Mouse (Mus musculus): ENCODE data around the gene Slc25a41. TPM values are rescaled to one million over a fixed set of nuclear protein-coding genes. Genes with fewer than 3 reads are reported as not detected.
"Not testable (repeated sequence)": the region's sequence is repeated elsewhere in the genome, so short reads cannot be mapped to it uniquely, and the experiment has no call there.

Slc25a41 gene
- polyA plus RNA-seq, 1 experiment from 2014 or later, result not detected

GRCm38 (mm10) chr17:57058891-57059485 lies 17.5 kb upstream of the Slc25a41 start, which contains the start of gene Crb3:
Gene Crb3 (plus strand): TSS chr17:57059105.
- Histone ChIP-seq H3K4me2 (ENCODE audit: low read length) (peak within 1 kb of the TSS; percentile 66), H3K27me3 (ENCODE audit: control insufficient read depth, insufficient read depth, low read depth, low read length) (peaks cover 26% of the 10 kb centered on the region), H3K9ac (ENCODE audit: low read depth, low read length) (peak within 1 kb of the TSS; percentile 87), H3K4me1 (ENCODE audit: control insufficient read depth, insufficient read depth, low read length) (peaks cover 25% of the 10 kb centered on the region), H3K4me3 (ENCODE audit: low read depth, low read length) (peak within 1 kb of the TSS; percentile 91), H3K27ac (ENCODE audit: low read length) (peak within 1 kb of the TSS; percentile 85), H3K9me3 (replicated peaks; ENCODE audit: control insufficient read depth, low read length, poor library complexity, severe bottlenecking) (no peaks in the 10 kb centered on the region), H3K36me3 (ENCODE audit: control insufficient read depth, insufficient read depth, low read length) (peaks cover 3% of the 10 kb centered on the region; the same call in 1 of the 2 replicates)
- peak; percentile 2 for ATAC-seq
- 0% methylated on average over 10 of the region's 22 CpGs for WGBS

DNA sequence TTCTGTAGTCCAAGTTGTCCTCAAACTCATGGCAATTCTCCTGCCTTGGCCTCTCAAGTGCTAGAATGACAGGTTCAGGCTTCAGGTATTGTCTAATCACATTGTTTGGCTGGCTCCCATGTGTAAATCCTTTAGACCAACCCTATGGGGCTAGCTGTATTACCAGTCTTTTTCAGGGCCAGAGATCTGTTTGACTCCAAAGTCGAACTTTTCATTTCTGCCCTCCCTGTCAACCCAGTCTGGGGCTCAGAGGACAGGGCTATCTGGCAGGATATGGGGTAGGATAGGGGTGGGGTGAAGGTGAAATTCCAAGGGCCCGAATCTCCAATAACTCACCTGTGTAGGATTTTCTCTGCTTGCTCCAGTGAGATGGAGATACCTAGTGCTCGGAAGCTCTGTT lies 14.8 kb upstream of the Slc25a41 start:
- H3K4me1 ChIP-seq (ENCODE audit: control insufficient read depth, insufficient read depth, low read length), result peaks cover 16% of the 10 kb centered on the region
- no peak for ATAC-seq
- H3K4me3 ChIP-seq (ENCODE audit: low read depth, low read length), result no peak overlapping the region
- peaks cover 3% of the 10 kb centered on the region for H3K27me3 ChIP-seq (ENCODE audit: control insufficient read depth, insufficient read depth, low read depth, low read length)
- H3K9me3 ChIP-seq (replicated peaks; ENCODE audit: control insufficient read depth, low read length, poor library complexity, severe bottlenecking), result no peaks in the 10 kb centered on the region
- no peak overlapping the region for H3K27ac ChIP-seq (ENCODE audit: low read length)
- H3K9ac ChIP-seq (ENCODE audit: low read depth, low read length), result no peak overlapping the region
- peaks cover 19% of the 10 kb centered on the region for H3K36me3 ChIP-seq (ENCODE audit: control insufficient read depth, insufficient read depth, low read length)
- WGBS, result 94% methylated on average over 3 of the region's 3 CpGs
- H3K4me2 ChIP-seq (ENCODE audit: low read length), result no peak overlapping the region

- not testable (repeated sequence) for H3K9ac ChIP-seq (ENCODE audit: low read depth, low read length); H3K4me2 ChIP-seq (ENCODE audit: low read length); H3K27ac ChIP-seq (ENCODE audit: low read length); H3K4me3 ChIP-seq (ENCODE audit: low read depth, low read length); ATAC-seq; H3K27me3 ChIP-seq (ENCODE audit: control insufficient read depth, insufficient read depth, low read depth, low read length); H3K4me1 ChIP-seq (ENCODE audit: control insufficient read depth, insufficient read depth, low read length); H3K9me3 ChIP-seq (replicated peaks; ENCODE audit: control insufficient read depth, low read length, poor library complexity, severe bottlenecking)
- WGBS, result 91% methylated on average over 3 of the region's 4 CpGs
- H3K36me3 ChIP-seq (ENCODE audit: control insufficient read depth, insufficient read depth, low read length), result peaks cover 24% of the 10 kb centered on the region
Measured at GRCm38 (mm10) chr17:57051679-57052078, 10.2 kb upstream of the Slc25a41 start.

- no peaks in the 10 kb centered on the region for H3K4me1 ChIP-seq (ENCODE audit: control insufficient read depth, insufficient read depth, low read length)
- H3K9me3 ChIP-seq (replicated peaks; ENCODE audit: control insufficient read depth, low read length, poor library complexity, severe bottlenecking), result no peaks in the 10 kb centered on the region
- H3K4me3 ChIP-seq (ENCODE audit: low read depth, low read length), result no peak overlapping the region
- H3K36me3 ChIP-seq (ENCODE audit: control insufficient read depth, insufficient read depth, low read length), result peaks cover 26% of the 10 kb centered on the region
- H3K27ac ChIP-seq (ENCODE audit: low read length), result no peak overlapping the region
- H3K9ac ChIP-seq (ENCODE audit: low read depth, low read length), result no peak overlapping the region
- no peak for ATAC-seq
- WGBS, result 96% methylated on average over 3 of the region's 3 CpGs
- H3K4me2 ChIP-seq (ENCODE audit: low read length), result no peak overlapping the region
- H3K27me3 ChIP-seq (ENCODE audit: control insufficient read depth, insufficient read depth, low read depth, low read length), result no peaks in the 10 kb centered on the region
Measured at GRCm38 (mm10) chr17:57048816-57049215, 7.4 kb upstream of the Slc25a41 start.

- no peak for ATAC-seq
- 32% methylated on average over 5 of the region's 5 CpGs for WGBS
- no peaks in the 10 kb centered on the region for H3K4me1 ChIP-seq (ENCODE audit: control insufficient read depth, insufficient read depth, low read length)
- no peaks in the 10 kb centered on the region for H3K9me3 ChIP-seq (replicated peaks; ENCODE audit: control insufficient read depth, low read length, poor library complexity, severe bottlenecking)
- no peak overlapping the region for H3K4me3 ChIP-seq (ENCODE audit: low read depth, low read length)
- no peak overlapping the region for H3K4me2 ChIP-seq (ENCODE audit: low read length)
- H3K9ac ChIP-seq (ENCODE audit: low read depth, low read length), result no peak overlapping the region
- no peaks in the 10 kb centered on the region for H3K27me3 ChIP-seq (ENCODE audit: control insufficient read depth, insufficient read depth, low read depth, low read length)
- peaks cover 14% of the 10 kb centered on the region for H3K36me3 ChIP-seq (ENCODE audit: control insufficient read depth, insufficient read depth, low read length)
- H3K27ac ChIP-seq (ENCODE audit: low read length), result no peak overlapping the region
Measured at GRCm38 (mm10) chr17:57047406-57047805, 6.0 kb upstream of the Slc25a41 start.

DNA sequence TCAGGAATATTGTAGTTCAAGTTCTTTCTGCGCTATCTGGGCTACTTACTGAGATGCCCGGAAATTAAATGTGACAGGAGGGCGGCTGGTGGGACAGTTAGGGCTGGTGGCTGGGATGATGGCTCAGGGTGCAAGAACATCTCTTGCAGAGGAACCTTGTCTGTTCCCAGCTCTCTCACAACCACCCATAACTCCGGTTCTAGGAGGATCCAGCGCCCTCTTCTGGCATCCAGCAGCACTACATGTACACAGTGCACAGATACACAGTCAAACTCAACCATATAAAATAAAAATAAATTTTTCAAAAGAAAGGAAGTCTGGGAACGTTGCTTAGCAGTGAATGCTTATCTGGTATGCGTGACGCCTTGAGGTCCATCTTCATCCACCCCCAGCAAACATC lies 2.5 kb downstream of the Slc25a41 start:
- no peak for ATAC-seq

GRCm38 (mm10) chr17:57032854-57033253 lies 8.6 kb downstream of the Slc25a41 start:
- Histone ChIP-seq H3K9ac (ENCODE audit: low read depth, low read length) (no peak overlapping the region), H3K27me3 (ENCODE audit: control insufficient read depth, insufficient read depth, low read depth, low read length) (no peaks in the 10 kb centered on the region), H3K36me3 (ENCODE audit: control insufficient read depth, insufficient read depth, low read length) (peaks cover under 1% of the 10 kb centered on the region; the same call in 1 of the 2 replicates), H3K4me3 (ENCODE audit: low read depth, low read length) (no peak overlapping the region), H3K27ac (ENCODE audit: low read length) (no peak overlapping the region; the same call in 1 of the 2 replicates), H3K9me3 (replicated peaks; ENCODE audit: control insufficient read depth, low read length, poor library complexity, severe bottlenecking) (no peaks in the 10 kb centered on the region), H3K4me2 (ENCODE audit: low read length) (no peak overlapping the region), H3K4me1 (ENCODE audit: control insufficient read depth, insufficient read depth, low read length) (peaks cover 14% of the 10 kb centered on the region)
- WGBS, result 83% methylated on average over 4 of the region's 4 CpGs
- no peak for ATAC-seq

More for the DNA sequence above, 2.5 kb downstream of the Slc25a41 start:
- no peak overlapping the region for H3K4me3 ChIP-seq (ENCODE audit: low read depth, low read length)
- H3K36me3 ChIP-seq (ENCODE audit: control insufficient read depth, insufficient read depth, low read length), result no peaks in the 10 kb centered on the region
- 42% methylated on average over 8 of the region's 8 CpGs for WGBS
- H3K27me3 ChIP-seq (ENCODE audit: control insufficient read depth, insufficient read depth, low read depth, low read length), result 0 out of 2 replicates have a peak, but pooled peaks cover 2% of the 10 kb centered on the region
- no peak overlapping the region for H3K9ac ChIP-seq (ENCODE audit: low read depth, low read length)
- H3K4me1 ChIP-seq (ENCODE audit: control insufficient read depth, insufficient read depth, low read length), result no peaks in the 10 kb centered on the region
- no peaks in the 10 kb centered on the region for H3K9me3 ChIP-seq (replicated peaks; ENCODE audit: control insufficient read depth, low read length, poor library complexity, severe bottlenecking)
- H3K27ac ChIP-seq (ENCODE audit: low read length), result no peak overlapping the region
- H3K4me2 ChIP-seq (ENCODE audit: low read length), result no peak overlapping the region

DNA sequence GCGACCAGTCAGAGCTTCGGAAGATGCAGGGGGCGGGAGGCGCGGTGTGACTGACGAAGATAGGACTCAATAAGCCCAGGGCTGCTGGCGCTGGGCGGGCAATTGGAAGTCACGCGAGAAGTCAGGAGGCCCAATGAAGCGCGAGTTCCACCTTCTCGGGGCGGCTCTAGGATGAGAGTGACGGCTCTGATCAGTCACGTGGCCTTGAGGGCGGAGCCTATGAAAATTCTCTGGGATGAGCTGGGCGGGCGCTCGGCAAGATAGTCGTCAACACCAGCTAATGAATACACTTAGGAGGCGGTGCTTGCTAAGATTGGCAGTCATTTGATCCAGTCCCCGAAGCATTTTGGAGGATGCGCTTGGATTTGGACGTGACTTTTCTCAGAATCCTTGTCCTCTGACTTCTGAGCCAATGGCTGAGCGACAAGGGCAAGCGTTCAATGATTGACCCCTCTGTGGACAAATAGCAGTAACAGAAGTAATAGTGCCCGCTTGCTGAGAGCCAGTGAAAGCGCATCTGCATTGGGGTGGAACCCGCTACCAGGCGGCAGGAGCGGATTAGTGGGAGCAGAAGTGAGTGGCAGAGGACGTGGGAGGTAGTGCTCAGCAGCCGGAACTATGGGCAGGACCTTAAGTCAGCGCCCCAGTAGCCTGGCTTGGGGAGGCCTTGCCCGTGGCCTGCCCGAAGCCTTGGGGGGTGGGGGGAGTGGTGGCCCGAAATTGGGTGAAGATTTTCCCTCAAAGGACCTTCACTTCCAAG lies 9.6 kb downstream of the Slc25a41 start:
- Histone ChIP-seq H3K9ac (ENCODE audit: low read depth, low read length) (peak overlapping the region; percentile 53; the same call in 1 of the 2 replicates), H3K4me3 (ENCODE audit: low read depth, low read length) (peak overlapping the region; percentile 89), H3K4me1 (ENCODE audit: control insufficient read depth, insufficient read depth, low read length) (peaks cover 14% of the 10 kb centered on the region), H3K9me3 (replicated peaks; ENCODE audit: control insufficient read depth, low read length, poor library complexity, severe bottlenecking) (no peaks in the 10 kb centered on the region), H3K4me2 (ENCODE audit: low read length) (peak overlapping the region; percentile 63), H3K27me3 (ENCODE audit: control insufficient read depth, insufficient read depth, low read depth, low read length) (no peaks in the 10 kb centered on the region), H3K27ac (ENCODE audit: low read length) (peak overlapping the region; percentile 79), H3K36me3 (ENCODE audit: control insufficient read depth, insufficient read depth, low read length) (peaks cover 8% of the 10 kb centered on the region; the same call in 1 of the 2 replicates)
- under 1% methylated on average over 38 of the region's 38 CpGs for WGBS
- peak; percentile 99 for ATAC-seq

All from midbrain, embryonic 16.5 days (tissue).